Mouse (Mus musculus) right cerebral cortex, postnatal 4 days (tissue): Measurements from ENCODE around the gene Rasal3.

Experiments
- DNase-seq: peaks from one replicate; pipeline ENCODE4 v3.0.0-alpha.2; 2022

Gene Rasal3

DNA sequence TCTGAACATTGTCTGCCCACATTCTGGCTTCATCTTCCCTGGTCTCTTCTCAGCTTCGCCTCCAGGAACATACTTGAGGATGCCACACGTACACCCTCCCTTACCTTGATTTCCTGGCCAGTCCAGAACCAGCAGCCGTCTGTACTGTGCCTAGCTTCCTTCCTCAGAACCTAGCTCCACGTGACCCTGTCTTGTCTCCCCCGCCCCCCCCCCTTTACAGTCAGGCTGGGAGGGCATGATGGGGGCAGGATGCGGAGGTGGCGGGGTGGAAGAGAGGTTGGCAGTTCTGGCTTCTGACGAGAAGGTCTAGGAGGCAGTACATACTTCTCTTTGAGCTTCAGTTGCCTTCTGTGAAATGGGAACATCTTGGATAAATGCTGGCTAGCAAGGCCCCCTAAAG is at the start of gene Rasal3:
Rasal3 (minus strand) TSS at position 167 of the 400 bp plus-strand sequence.
- no peak for DNase-seq

GRCm38 (mm10) chr17:32452482-32452881 is 49.1 kb upstream of the Rasal3 start, which contains the start of gene Cyp4f39:
TSS of gene Cyp4f39 (plus strand) at chr17:32452723.
- peak; percentile 6 for DNase-seq

- no peak for DNase-seq
Measured at GRCm38 (mm10) chr17:32450844-32451537, 47.6 kb upstream of the Rasal3 start.

GRCm38 (mm10) chr17:32449042-32449441 is 45.7 kb upstream of the Rasal3 start:
- DNase-seq = no peak

- DNase-seq = no peak
Measured at GRCm38 (mm10) chr17:32447195-32447594, 43.8 kb upstream of the Rasal3 start.

DNA sequence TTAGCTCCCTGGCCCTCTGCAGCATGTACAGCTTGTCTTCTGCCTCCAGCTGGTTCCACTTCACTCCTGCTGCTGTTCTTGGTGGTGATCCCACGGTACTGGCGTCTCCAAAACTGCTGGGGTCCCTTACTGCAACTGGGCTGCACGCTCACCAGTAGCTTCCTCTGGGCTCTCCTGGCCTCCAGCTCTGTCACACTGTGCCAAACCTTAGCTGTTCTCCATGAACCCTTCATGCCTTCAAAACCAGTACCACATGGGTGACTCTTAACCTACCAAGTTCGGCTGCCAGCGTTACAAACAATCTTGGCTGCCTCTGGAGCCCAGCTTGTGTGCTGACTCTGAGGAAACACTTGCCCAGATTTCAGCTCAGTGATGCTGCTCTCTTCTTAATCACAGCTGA is 41.6 kb upstream of the Rasal3 start:
- no peak for DNase-seq

GRCm38 (mm10) chr17:32443245-32443644 is 39.9 kb upstream of the Rasal3 start:
- DNase-seq = no peak

DNA sequence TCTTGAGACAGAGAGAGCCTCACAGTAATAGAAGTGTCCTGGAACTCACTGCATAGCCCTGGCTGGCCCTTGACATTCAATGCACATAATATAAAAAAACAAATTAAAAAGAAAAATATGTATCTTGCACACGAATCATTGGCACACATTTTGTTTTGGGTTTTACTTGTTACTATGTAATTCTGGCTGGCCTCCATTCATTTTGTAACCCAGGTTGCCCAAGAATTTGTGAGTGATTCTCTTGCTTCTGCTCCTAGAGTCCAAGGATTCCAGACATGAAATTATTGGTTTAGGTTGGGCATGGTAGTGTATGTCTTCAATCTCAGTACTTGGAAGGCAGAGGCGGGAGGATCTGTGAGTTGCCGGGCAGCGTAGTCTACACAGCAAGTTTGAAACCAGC is 33.7 kb upstream of the Rasal3 start:
- DNase-seq = no peak

GRCm38 (mm10) chr17:32435151-32435550 is 31.8 kb upstream of the Rasal3 start:
- no peak for DNase-seq

- DNase-seq = no peak
Measured at GRCm38 (mm10) chr17:32434324-32434723, 30.9 kb upstream of the Rasal3 start.

DNA sequence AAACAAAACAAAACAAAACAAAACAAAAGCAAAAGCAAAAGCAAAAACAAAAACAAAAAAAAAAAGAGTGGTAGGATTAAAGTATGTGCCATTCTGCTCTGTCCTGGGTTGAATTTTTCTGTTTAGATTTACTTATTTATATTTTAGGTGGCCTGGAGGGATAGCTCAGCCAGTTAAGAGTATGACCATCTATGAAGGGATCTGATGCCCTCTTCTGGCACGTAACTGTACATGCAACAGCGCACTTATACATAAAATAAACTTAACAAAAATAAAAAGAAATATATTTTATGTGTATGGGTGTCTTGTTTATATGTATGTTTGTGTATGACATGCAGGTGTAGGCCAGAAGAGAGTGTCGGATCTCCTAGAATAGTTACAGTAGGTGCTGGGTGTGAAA is 28.6 kb upstream of the Rasal3 start:
- no peak for DNase-seq

GRCm38 (mm10) chr17:32426610-32427009 is 23.2 kb upstream of the Rasal3 start:
- no peak for DNase-seq

- no peak for DNase-seq
Measured at GRCm38 (mm10) chr17:32424034-32424433, 20.7 kb upstream of the Rasal3 start, which contains the start of gene Pglyrp2. TSS of gene Pglyrp2 (minus strand) at chr17:32424167.

GRCm38 (mm10) chr17:32420781-32421180 is 17.4 kb upstream of the Rasal3 start:
- DNase-seq = no peak

DNA sequence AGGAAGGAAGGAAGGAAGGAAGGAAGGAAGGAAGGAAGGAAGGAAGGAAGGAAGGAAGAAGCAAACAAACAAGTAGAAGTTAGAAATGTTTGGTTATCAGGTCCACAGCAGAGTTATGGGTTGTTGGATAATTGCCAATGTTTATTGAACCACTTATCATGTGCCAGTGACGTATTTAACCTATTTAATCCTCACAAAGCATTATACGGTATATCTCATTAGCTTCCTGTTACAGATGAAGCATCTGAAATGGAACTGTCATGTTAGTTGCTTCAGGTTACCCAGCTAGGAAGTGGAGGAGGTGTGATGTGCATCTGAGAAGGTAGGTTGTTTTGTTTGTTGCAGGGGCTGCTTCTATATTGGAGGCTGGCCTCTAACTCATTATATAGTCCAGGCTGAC is 16.6 kb upstream of the Rasal3 start:
- no peak for DNase-seq

- no peak for DNase-seq
Measured at GRCm38 (mm10) chr17:32416771-32417170, 13.4 kb upstream of the Rasal3 start.

- DNase-seq = no peak
Measured at GRCm38 (mm10) chr17:32415417-32416020, 12.1 kb upstream of the Rasal3 start.

DNA sequence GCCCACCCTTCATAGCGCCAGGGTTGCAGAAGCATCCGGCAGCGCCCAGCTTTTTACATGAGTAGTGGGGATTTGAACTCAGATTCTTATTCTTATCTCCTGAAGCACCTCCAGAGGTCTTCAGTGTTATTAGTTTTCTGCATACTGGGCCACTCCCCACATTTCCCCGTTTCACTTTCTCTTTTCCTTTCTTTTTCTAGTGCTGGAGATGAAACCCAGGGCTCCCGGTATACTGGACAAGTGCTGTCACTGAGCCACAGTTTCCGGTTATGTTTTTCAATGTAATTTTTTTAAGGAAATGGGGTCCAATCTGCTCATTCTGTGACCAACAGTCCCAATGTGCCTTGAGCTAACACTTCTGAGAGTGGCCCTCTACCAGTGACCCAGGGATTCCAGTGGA is 8.5 kb upstream of the Rasal3 start:
- DNase-seq = no peak

GRCm38 (mm10) chr17:32402779-32403157 is 615 bp downstream of the Rasal3 start:
- DNase-seq = no peak

- no peak for DNase-seq
Measured at GRCm38 (mm10) chr17:32402011-32402778, 1.2 kb downstream of the Rasal3 start.

- no peak for DNase-seq
Measured at GRCm38 (mm10) chr17:32396266-32396665, 7.1 kb downstream of the Rasal3 start.

GRCm38 (mm10) chr17:32393944-32394343 is 9.4 kb downstream of the Rasal3 start:
- DNase-seq = no peak

DNA sequence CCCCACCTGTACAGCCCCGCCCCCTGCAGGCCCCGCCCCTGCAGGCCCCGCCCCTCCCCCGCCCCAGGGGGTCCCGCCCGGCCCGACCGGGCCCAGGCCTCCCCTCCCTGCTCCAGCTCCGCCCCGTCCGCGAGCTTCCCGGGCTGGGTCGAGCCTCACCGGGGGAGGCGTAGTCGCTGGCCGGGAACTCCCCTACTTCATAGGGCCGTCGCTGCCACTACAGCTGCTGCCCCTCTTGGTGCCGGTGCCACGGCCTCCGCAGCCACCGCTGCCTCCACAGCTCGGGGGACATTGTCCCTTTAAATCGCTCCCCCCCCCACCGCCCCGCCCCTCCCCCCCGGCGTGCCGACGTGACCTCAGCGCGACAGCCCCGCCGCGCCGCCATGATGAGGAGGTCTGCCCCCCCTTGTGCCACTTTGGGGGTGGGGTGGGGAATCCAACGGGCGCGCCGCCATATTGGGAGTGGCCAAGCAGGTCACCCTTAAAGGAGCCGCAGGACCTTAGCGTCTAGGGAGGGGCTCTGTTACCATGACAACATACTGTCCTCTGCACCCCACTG is 14.2 kb downstream of the Rasal3 start, which contains the start of gene Wiz:
Wiz (minus strand) TSS at position 339 of the 559 bp plus-strand sequence.
- DNase-seq = peak; percentile 99
